Mouse (Mus musculus): Measurements from ENCODE around the gene Agrn.

Agrn gene

GRCm38 (mm10) chr4:156202462-156202893 lies 5.2 kb upstream of the Agrn start:
- no peak for DNase-seq (ENCODE audit: low read depth, low spot score)

GRCm38 (mm10) chr4:156200623-156201475 lies 3.6 kb upstream of the Agrn start, which contains the start of gene Isg15:
Gene Isg15 (minus strand): TSS chr4:156200818.
- no peak for DNase-seq (ENCODE audit: low read depth, low spot score)

- DNase-seq (ENCODE audit: low read depth, low spot score), result peak; percentile 89
These were observed 529 bp upstream of the Agrn start for GRCm38 (mm10) chr4:156197829-156198205.

GRCm38 (mm10) chr4:156195927-156196870 lies 1.1 kb downstream of the Agrn start:
- DNase-seq (ENCODE audit: low read depth, low spot score), result peak; percentile 72

GRCm38 (mm10) chr4:156194346-156194745 lies 2.9 kb downstream of the Agrn start:
- DNase-seq (ENCODE audit: low read depth, low spot score), result peak; percentile 56

GRCm38 (mm10) chr4:156193906-156194305 lies 3.4 kb downstream of the Agrn start:
- DNase-seq (ENCODE audit: low read depth, low spot score), result no peak

- peak; percentile 96 for DNase-seq (ENCODE audit: low read depth, low spot score)
These were observed 4.1 kb downstream of the Agrn start for GRCm38 (mm10) chr4:156193200-156193590.

GRCm38 (mm10) chr4:156192421-156193199 lies 4.7 kb downstream of the Agrn start:
- peak; percentile 89 for DNase-seq (ENCODE audit: low read depth, low spot score)

- DNase-seq (ENCODE audit: low read depth, low spot score), result peak; percentile 98
These were observed 8.4 kb downstream of the Agrn start for GRCm38 (mm10) chr4:156188811-156189323.

GRCm38 (mm10) chr4:156188162-156188810 lies 9.0 kb downstream of the Agrn start:
- peak; percentile 74 for DNase-seq (ENCODE audit: low read depth, low spot score)

- DNase-seq (ENCODE audit: low read depth, low spot score), result no peak
These were observed 11.1 kb downstream of the Agrn start for GRCm38 (mm10) chr4:156185950-156186850.

- no peak for DNase-seq (ENCODE audit: low read depth, low spot score)
These were observed 11.8 kb downstream of the Agrn start for GRCm38 (mm10) chr4:156185456-156185949.

- DNase-seq (ENCODE audit: low read depth, low spot score), result peak; percentile 76
These were observed 12.9 kb downstream of the Agrn start for GRCm38 (mm10) chr4:156184291-156184954.

GRCm38 (mm10) chr4:156183747-156184146 lies 13.5 kb downstream of the Agrn start:
- no peak for DNase-seq (ENCODE audit: low read depth, low spot score)

GRCm38 (mm10) chr4:156177630-156178029 lies 19.7 kb downstream of the Agrn start:
- DNase-seq (ENCODE audit: low read depth, low spot score), result peak; percentile 37

GRCm38 (mm10) chr4:156171828-156172227 lies 25.5 kb downstream of the Agrn start:
- DNase-seq (ENCODE audit: low read depth, low spot score), result no peak

- no peak for DNase-seq (ENCODE audit: low read depth, low spot score)
These were observed 28.2 kb downstream of the Agrn start for GRCm38 (mm10) chr4:156169129-156169528.

GRCm38 (mm10) chr4:156168611-156169010 lies 28.7 kb downstream of the Agrn start:
- no peak for DNase-seq (ENCODE audit: low read depth, low spot score)

- peak; percentile 44 for DNase-seq (ENCODE audit: low read depth, low spot score)
These were observed 30.8 kb downstream of the Agrn start for GRCm38 (mm10) chr4:156166477-156166876.
